Mouse (Mus musculus): Measurements from ENCODE around the gene Tmem150b. TPM values are rescaled to one million over a fixed set of nuclear protein-coding genes. Genes with fewer than 3 reads are reported as not detected.

The Tmem150b gene
- polyA plus RNA-seq, 1 experiment from 2014 or later = 0.33 TPM

- H3K27me3 ChIP-seq (ENCODE audit: control insufficient read depth, insufficient read depth, low read depth, low read length) = no peaks in the 10 kb centered on the region
- H3K9me3 ChIP-seq (replicated peaks; ENCODE audit: control insufficient read depth, low read length) = no peaks in the 10 kb centered on the region
- under 1% methylated on average over 38 of the region's 44 CpGs for WGBS (ENCODE audit: insufficient replicate concordance)
- H3K27ac ChIP-seq (ENCODE audit: low read length) = peak within 1 kb of the TSS; percentile 93
- ATAC-seq (ENCODE audit: low read depth) = peak; percentile 88
- H3K9ac ChIP-seq (ENCODE audit: low read depth, low read length) = peak within 1 kb of the TSS; percentile 90
- peaks cover 45% of the 10 kb centered on the region for H3K4me1 ChIP-seq (ENCODE audit: control insufficient read depth, low read depth, low read length)
- peak within 1 kb of the TSS; percentile 91 for H3K4me2 ChIP-seq (ENCODE audit: low read depth, low read length)
- peak within 1 kb of the TSS; percentile 83 for H3K4me3 ChIP-seq (ENCODE audit: low read depth, low read length)
- 0 out of 2 replicates have a peak, but pooled peaks cover 2% of the 10 kb centered on the region for H3K36me3 ChIP-seq (ENCODE audit: control insufficient read depth, insufficient read depth)
Observed at GRCm38 (mm10) chr7:4739544-4740275, 14.7 kb upstream of the Tmem150b start, which contains the start of gene Kmt5c. TSS of gene Kmt5c (plus strand) at chr7:4740115.

- Histone ChIP-seq H3K4me1 (ENCODE audit: control insufficient read depth, low read depth, low read length) (peaks cover 38% of the 10 kb centered on the region), H3K36me3 (ENCODE audit: control insufficient read depth, insufficient read depth) (no peaks in the 10 kb centered on the region), H3K4me2 (ENCODE audit: low read depth, low read length) (peak overlapping the region; percentile 91), H3K27me3 (ENCODE audit: control insufficient read depth, insufficient read depth, low read depth, low read length) (no peaks in the 10 kb centered on the region), H3K9ac (ENCODE audit: low read depth, low read length) (peak overlapping the region; percentile 46), H3K27ac (ENCODE audit: low read length) (peak overlapping the region; percentile 14; the same call in 1 of the 2 replicates), H3K9me3 (replicated peaks; ENCODE audit: control insufficient read depth, low read length) (no peaks in the 10 kb centered on the region), H3K4me3 (ENCODE audit: low read depth, low read length) (peak overlapping the region; percentile 83)
- WGBS (ENCODE audit: insufficient replicate concordance) = 52% methylated on average over 10 of the region's 10 CpGs
- ATAC-seq (ENCODE audit: low read depth) = no peak
Observed at GRCm38 (mm10) chr7:4739041-4739543, 14.0 kb upstream of the Tmem150b start.

- 23% methylated on average over 6 of the region's 6 CpGs for WGBS (ENCODE audit: insufficient replicate concordance)
- H3K9me3 ChIP-seq (replicated peaks; ENCODE audit: control insufficient read depth, low read length) = no peaks in the 10 kb centered on the region
- peak overlapping the region; percentile 4; the same call in 1 of the 2 replicates for H3K4me2 ChIP-seq (ENCODE audit: low read depth, low read length)
- no peaks in the 10 kb centered on the region for H3K27me3 ChIP-seq (ENCODE audit: control insufficient read depth, insufficient read depth, low read depth, low read length)
- H3K27ac ChIP-seq (ENCODE audit: low read length) = no peak overlapping the region
- ATAC-seq (ENCODE audit: low read depth) = peak; percentile 78
- no peak overlapping the region for H3K4me3 ChIP-seq (ENCODE audit: low read depth, low read length)
- H3K4me1 ChIP-seq (ENCODE audit: control insufficient read depth, low read depth, low read length) = peaks cover 14% of the 10 kb centered on the region
- H3K36me3 ChIP-seq (ENCODE audit: control insufficient read depth, insufficient read depth) = no peaks in the 10 kb centered on the region
- peak overlapping the region; percentile 4; the same call in 1 of the 2 replicates for H3K9ac ChIP-seq (ENCODE audit: low read depth, low read length)
Observed at GRCm38 (mm10) chr7:4732968-4733392, 7.9 kb upstream of the Tmem150b start.

- Histone ChIP-seq H3K27me3 (ENCODE audit: control insufficient read depth, insufficient read depth, low read depth, low read length) (no peaks in the 10 kb centered on the region), H3K9me3 (replicated peaks; ENCODE audit: control insufficient read depth, low read length) (no peaks in the 10 kb centered on the region), H3K4me3 (ENCODE audit: low read depth, low read length) (no peak overlapping the region), H3K4me1 (ENCODE audit: control insufficient read depth, low read depth, low read length) (peaks cover 14% of the 10 kb centered on the region), H3K9ac (ENCODE audit: low read depth, low read length) (no peak overlapping the region), H3K36me3 (ENCODE audit: control insufficient read depth, insufficient read depth) (no peaks in the 10 kb centered on the region), H3K27ac (ENCODE audit: low read length) (no peak overlapping the region), H3K4me2 (ENCODE audit: low read depth, low read length) (no peak overlapping the region)
- 55% methylated on average over 5 of the region's 5 CpGs for WGBS (ENCODE audit: insufficient replicate concordance)
- no peak for ATAC-seq (ENCODE audit: low read depth)
Observed at GRCm38 (mm10) chr7:4731090-4731489, 6.0 kb upstream of the Tmem150b start.

GRCm38 (mm10) chr7:4724359-4724758 lies 690 bp downstream of the Tmem150b start:
- peak overlapping the region; percentile 33; the same call in 1 of the 2 replicates for H3K4me3 ChIP-seq (ENCODE audit: low read depth, low read length)

GRCm38 (mm10) chr7:4723508-4723907 lies 1.5 kb downstream of the Tmem150b start:
- peak overlapping the region; percentile 25 for H3K4me2 ChIP-seq (ENCODE audit: low read depth, low read length)
- H3K4me1 ChIP-seq (ENCODE audit: control insufficient read depth, low read depth, low read length) = peaks cover 3% of the 10 kb centered on the region; the same call in 1 of the 2 replicates
- H3K27ac ChIP-seq (ENCODE audit: low read length) = no peak overlapping the region
- H3K4me3 ChIP-seq (ENCODE audit: low read depth, low read length) = peak overlapping the region; percentile 33
- H3K27me3 ChIP-seq (ENCODE audit: control insufficient read depth, insufficient read depth, low read depth, low read length) = no peaks in the 10 kb centered on the region
- H3K9ac ChIP-seq (ENCODE audit: low read depth, low read length) = no peak overlapping the region
- WGBS (ENCODE audit: insufficient replicate concordance) = 25% methylated on average over 12 of the region's 12 CpGs
- no peak for ATAC-seq (ENCODE audit: low read depth)
- H3K36me3 ChIP-seq (ENCODE audit: control insufficient read depth, insufficient read depth) = no peaks in the 10 kb centered on the region
- no peaks in the 10 kb centered on the region for H3K9me3 ChIP-seq (replicated peaks; ENCODE audit: control insufficient read depth, low read length)

More at GRCm38 (mm10) chr7:4724359-4724758, 690 bp downstream of the Tmem150b start:
- 0 out of 2 replicates have a peak, but pooled peaks have one; percentile 19 for ATAC-seq (ENCODE audit: low read depth)
- no peaks in the 10 kb centered on the region for H3K27me3 ChIP-seq (ENCODE audit: control insufficient read depth, insufficient read depth, low read depth, low read length)
- peak overlapping the region; percentile 51; the same call in 1 of the 2 replicates for H3K27ac ChIP-seq (ENCODE audit: low read length)
- peak overlapping the region; percentile 25; the same call in 1 of the 2 replicates for H3K4me2 ChIP-seq (ENCODE audit: low read depth, low read length)
- H3K4me1 ChIP-seq (ENCODE audit: control insufficient read depth, low read depth, low read length) = peaks cover 3% of the 10 kb centered on the region; the same call in 1 of the 2 replicates
- WGBS (ENCODE audit: insufficient replicate concordance) = 6% methylated on average over 3 of the region's 3 CpGs
- no peaks in the 10 kb centered on the region for H3K36me3 ChIP-seq (ENCODE audit: control insufficient read depth, insufficient read depth)
- H3K9ac ChIP-seq (ENCODE audit: low read depth, low read length) = no peak overlapping the region
- no peaks in the 10 kb centered on the region for H3K9me3 ChIP-seq (replicated peaks; ENCODE audit: control insufficient read depth, low read length)

GRCm38 (mm10) chr7:4719276-4719675 lies 5.8 kb downstream of the Tmem150b start:
- Histone ChIP-seq H3K27ac (ENCODE audit: low read length) (no peak overlapping the region), H3K9me3 (replicated peaks; ENCODE audit: control insufficient read depth, low read length) (no peaks in the 10 kb centered on the region), H3K36me3 (ENCODE audit: control insufficient read depth, insufficient read depth) (no peaks in the 10 kb centered on the region), H3K4me1 (ENCODE audit: control insufficient read depth, low read depth, low read length) (peaks cover 3% of the 10 kb centered on the region; the same call in 1 of the 2 replicates), H3K4me3 (ENCODE audit: low read depth, low read length) (no peak overlapping the region), H3K9ac (ENCODE audit: low read depth, low read length) (no peak overlapping the region), H3K4me2 (ENCODE audit: low read depth, low read length) (no peak overlapping the region), H3K27me3 (ENCODE audit: control insufficient read depth, insufficient read depth, low read depth, low read length) (no peaks in the 10 kb centered on the region)
- 75% methylated on average over 3 of the region's 3 CpGs for WGBS (ENCODE audit: insufficient replicate concordance)
- ATAC-seq (ENCODE audit: low read depth) = no peak

- Histone ChIP-seq H3K9me3 (replicated peaks; ENCODE audit: control insufficient read depth, low read length) (no peaks in the 10 kb centered on the region), H3K27ac (ENCODE audit: low read length) (no peak overlapping the region), H3K27me3 (ENCODE audit: control insufficient read depth, insufficient read depth, low read depth, low read length) (no peaks in the 10 kb centered on the region), H3K9ac (ENCODE audit: low read depth, low read length) (no peak overlapping the region), H3K4me2 (ENCODE audit: low read depth, low read length) (no peak overlapping the region), H3K36me3 (ENCODE audit: control insufficient read depth, insufficient read depth) (no peaks in the 10 kb centered on the region), H3K4me3 (ENCODE audit: low read depth, low read length) (no peak overlapping the region), H3K4me1 (ENCODE audit: control insufficient read depth, low read depth, low read length) (no peaks in the 10 kb centered on the region)
- WGBS (ENCODE audit: insufficient replicate concordance) = 43% methylated on average over 6 of the region's 6 CpGs
- ATAC-seq (ENCODE audit: low read depth) = no peak
Observed at GRCm38 (mm10) chr7:4716955-4717354, 8.1 kb downstream of the Tmem150b start.

- no peak overlapping the region for H3K27ac ChIP-seq (ENCODE audit: low read length)
- no peak overlapping the region for H3K9ac ChIP-seq (ENCODE audit: low read depth, low read length)
- no peaks in the 10 kb centered on the region for H3K4me1 ChIP-seq (ENCODE audit: control insufficient read depth, low read depth, low read length)
- H3K27me3 ChIP-seq (ENCODE audit: control insufficient read depth, insufficient read depth, low read depth, low read length) = no peaks in the 10 kb centered on the region
- no peak for ATAC-seq (ENCODE audit: low read depth)
- no peak overlapping the region for H3K4me3 ChIP-seq (ENCODE audit: low read depth, low read length)
- WGBS (ENCODE audit: insufficient replicate concordance) = 54% methylated on average over 3 of the region's 3 CpGs
- H3K4me2 ChIP-seq (ENCODE audit: low read depth, low read length) = no peak overlapping the region
- no peaks in the 10 kb centered on the region for H3K36me3 ChIP-seq (ENCODE audit: control insufficient read depth, insufficient read depth)
- H3K9me3 ChIP-seq (replicated peaks; ENCODE audit: control insufficient read depth, low read length) = no peaks in the 10 kb centered on the region
Observed at GRCm38 (mm10) chr7:4712594-4712993, 12.5 kb downstream of the Tmem150b start.
